Mouse (Mus musculus): ENCODE results near the gene Oas1f.
"Not testable (repeated sequence)": the region's sequence is repeated elsewhere in the genome, so short reads cannot be mapped to it uniquely, and the experiment has no call there.

Oas1f gene

DNA sequence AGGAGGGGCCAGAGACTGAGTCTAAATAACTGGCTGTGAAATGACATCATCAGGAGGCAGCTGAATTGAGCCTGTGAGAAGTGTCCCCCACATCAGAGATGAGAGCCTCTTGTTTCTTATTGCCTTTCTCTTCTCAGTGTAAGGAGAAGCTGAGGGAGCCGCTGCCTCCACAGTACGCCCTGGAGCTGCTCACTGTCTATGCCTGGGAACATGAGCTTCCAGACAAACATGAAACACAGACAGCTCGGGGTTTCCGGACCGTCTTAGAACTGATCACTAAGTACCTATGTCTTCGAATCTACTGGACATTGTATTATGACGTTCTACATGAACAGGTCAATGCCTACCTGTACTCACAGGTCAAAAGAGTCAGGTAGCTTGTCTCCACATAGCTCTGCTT is 23.6 kb downstream of the Oas1f start:
- DNase-seq (ENCODE audit: low read depth, low spot score) = no peak

DNA sequence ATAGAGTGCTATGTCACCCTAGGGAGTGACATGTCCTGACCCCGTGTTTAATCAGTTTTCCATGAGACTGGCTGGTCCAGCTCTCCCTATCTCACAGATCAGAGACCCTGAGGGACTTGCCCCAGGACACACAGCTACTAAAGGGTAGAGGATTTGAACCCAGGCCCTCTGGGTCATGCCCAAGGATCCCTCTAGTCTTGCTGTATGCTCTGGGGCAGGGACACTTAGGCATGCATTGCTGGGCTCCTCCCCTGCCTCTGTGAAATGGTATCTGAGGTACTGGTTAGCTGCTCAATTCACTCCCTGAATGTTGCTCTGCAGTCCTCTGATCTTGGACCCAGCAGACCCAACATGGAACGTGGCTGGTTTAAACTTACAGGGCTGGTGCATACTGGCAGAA is 24.3 kb downstream of the Oas1f start:
- DNase-seq (ENCODE audit: low read depth, low spot score) = no peak

DNA sequence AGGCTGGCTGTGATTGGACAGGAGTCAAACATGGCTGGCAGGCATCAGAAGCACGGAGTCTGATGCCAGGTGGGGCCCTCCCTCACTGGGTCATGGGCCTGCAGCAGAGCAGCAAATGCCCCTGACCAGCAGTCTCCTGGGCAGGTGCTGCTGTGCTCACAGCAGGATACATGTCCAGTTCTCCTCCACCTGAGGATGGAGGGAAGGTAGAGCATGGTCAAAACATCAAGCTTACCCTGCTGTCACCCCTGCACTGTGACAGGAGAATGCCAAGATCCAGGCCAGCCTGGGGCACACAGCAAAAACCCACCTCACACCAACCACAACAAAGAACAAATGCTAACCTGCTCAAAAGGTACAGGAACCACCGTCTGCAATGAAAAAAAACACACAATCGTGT is 29.7 kb downstream of the Oas1f start:
- not testable (repeated sequence) for DNase-seq (ENCODE audit: low read depth, low spot score)

DNA sequence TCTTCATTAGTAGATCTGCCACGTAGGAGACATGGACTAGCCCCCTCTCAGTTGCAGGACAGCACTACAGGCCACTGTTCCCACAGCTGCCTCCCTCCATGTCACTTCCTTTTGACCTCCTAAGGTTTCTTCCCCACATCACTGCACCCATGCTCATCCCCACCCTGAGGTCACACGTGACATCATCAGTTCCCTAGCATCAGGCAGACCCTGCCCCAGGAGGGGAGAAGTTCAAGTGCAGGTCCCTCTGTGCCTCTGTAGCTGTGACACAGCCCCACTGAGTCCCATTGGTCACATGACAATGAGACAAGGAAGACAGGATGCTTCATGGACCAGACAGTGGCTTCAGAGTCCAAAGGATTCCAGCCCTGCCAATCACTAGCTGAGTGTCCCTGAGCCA is 30.2 kb downstream of the Oas1f start:
- not testable (repeated sequence) for DNase-seq (ENCODE audit: low read depth, low spot score)

DNA sequence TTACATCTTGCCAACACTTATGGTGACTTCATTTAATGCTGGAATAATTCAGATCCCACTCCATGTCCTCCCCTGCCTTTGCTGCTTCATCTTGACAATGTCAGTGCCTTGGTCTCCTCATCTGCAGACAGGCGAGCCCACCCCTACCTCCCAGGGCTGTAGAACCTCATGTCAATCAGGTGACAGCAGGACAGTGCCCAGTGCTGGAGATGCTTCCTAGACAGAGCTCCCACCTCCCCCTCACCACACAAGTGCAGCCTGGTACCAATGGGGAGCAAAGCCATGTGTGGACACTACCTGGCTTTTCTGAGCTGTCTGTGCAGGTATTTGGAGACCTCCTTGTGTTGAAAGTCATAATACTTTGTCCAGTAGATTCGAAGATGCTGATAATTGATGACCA is 31.6 kb downstream of the Oas1f start:
- DNase-seq (ENCODE audit: low read depth, low spot score) = not testable (repeated sequence)

DNA sequence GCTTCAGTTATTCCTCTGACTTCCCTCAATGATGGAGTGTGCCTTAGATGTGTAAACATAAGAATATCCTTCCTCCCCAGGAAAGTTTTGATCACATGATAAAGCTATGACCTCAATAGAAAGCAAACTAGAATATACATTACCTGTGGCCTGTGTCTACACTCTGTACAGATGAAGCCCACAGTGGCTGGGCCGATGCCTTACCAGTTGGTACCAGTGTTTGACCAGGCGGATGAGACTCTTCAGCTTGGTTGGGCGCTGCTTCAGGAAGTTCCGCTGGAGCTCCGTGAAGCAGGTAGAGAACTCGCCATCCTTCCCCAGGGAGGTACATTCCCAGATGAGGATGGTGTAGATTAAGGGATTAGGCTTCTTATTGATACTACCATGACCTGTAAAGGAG is 34.5 kb downstream of the Oas1f start:
- DNase-seq (ENCODE audit: low read depth, low spot score) = not testable (repeated sequence)

DNA sequence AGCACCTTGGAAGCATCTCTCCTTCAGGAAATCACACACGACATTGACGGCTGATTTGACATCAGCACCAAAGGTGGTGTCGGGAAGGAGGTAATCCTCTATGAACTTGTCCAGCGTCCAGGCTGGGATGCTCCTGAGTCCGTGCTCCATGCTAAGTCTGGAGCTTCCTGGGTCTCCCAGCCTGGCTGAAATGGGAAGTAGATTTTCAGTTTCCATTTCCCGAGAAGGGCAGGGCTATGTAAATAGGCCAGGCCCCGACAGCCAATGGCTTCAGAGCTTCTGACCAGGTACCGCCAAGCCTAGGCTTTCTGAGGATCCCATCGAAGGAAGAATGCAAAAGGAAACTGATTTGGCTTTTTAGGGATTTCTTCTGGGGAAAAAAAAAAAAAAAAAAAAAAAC is 40.2 kb downstream of the Oas1f start, which contains the start of gene Oas1g:
TSS of gene Oas1g (minus strand) at position 201 of the 400 bp plus-strand sequence.
- peak; percentile 60 for DNase-seq (ENCODE audit: low read depth, low spot score)

DNA sequence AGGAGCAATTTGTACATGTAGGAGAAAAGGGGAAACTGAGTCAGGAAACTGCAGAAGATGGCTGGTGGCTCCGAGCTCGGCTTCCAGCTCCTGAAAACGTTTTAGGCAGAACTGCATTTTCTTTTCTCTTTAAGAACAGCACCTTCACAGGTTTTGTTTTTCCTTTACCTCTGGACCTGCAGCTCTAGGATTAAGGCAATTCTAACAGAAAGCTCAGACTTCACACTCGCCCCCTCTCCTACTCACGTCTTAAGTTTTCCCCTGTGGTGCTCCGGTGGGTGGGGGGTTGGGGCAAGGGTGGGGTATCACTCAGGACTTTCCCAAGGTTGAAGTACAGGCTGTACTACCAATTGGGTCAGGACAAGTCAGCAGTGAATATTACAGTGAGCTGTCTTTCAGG is 40.7 kb downstream of the Oas1f start:
- no peak for DNase-seq (ENCODE audit: low read depth, low spot score)

DNA sequence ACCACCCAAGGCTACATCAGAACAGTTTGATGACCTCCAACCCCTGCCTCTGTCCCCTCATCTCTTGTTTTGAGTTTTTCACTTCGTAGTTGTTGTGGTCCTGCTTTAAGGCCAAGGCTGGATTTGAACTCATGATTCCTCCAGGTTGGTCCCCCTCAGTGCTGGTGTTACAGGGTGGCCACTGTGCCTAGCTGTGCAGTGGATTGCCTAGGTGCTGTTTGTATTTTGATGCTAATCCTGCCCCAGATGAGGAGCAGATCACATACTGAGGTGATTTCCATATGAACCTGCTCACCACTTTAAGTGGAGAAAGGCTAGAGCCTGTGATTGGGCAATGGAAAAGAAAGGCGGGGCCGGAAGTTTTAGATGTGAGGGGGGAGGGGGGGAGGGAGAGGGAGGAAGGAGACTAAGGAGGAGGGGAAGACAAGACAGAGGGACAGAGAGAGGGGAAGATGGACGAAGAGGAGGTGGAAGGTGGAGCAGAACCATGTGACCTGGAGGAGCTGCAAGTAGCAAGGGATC is 41.2 kb downstream of the Oas1f start:
- peak; percentile 98 for DNase-seq (ENCODE audit: low read depth, low spot score)

DNA sequence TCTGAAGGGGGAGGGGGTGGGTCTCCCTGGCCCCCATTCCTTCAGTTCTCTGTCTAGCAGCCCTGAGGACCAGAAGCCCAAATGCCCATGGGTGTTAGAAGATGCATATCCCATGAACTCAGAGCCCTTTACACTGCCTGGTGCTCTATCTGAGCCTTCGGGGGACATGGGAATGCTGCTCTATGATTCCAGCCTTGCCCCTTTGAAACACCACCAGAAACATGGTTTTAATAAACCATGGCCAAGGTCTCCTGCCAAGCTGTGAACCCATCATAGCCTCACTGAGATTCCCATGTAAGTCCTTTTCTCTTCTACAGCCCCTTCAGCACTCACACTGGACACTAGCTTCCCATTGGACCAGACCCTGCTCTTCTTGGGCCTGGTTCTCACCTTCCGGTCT is 42.9 kb downstream of the Oas1f start:
- no peak for DNase-seq (ENCODE audit: low read depth, low spot score)

DNA sequence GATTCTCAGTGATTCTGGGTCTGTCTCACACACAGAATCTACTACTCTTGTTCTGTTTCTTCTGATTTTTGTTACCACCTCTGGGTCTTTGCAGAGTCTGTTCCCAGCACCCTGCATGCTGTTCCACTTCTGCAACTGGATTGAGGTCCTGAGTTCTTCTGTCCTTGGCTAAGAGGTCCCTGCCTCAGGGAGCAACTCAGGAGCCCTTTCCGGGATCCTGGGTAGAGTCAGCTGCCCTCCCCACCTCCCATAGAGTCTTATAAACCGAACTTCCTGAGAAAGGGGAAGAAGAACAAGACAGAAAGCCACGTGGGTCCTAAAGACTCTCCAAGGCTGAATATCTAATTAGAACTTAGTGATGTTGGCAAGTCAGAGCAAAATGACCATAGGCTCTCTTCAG is 43.8 kb downstream of the Oas1f start:
- DNase-seq (ENCODE audit: low read depth, low spot score) = no peak

DNA sequence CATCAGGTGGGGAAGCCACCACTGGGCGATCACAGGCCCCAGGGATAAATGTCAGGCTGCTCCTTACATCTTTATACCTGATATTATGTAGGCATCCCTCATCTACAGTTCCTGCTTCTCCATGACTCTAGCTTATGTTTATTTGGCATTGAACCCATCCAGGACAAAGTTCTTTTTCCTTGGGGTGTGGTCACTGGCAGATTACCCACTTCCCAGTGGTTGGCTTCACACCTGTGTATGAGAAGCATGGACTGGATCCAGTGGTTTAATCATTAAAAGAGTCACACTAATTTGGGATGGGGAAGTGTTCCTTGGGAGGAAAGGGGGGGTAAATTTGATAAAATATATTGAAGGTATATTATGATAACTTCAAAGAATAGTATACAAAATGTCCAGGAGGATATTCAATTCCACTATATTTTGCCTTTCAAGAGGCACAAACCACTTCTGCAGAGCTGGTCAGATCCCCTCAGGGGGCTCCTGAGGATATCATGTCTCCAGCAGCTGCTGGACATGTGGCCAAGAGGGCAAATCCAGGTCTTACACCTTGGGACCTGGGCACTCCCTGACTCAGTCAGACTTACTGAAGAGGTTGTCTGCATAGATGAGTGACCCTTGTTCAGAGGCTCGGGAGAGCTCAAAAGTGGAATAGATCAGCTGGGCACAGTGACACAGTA is 44.5 kb downstream of the Oas1f start:
- DNase-seq (ENCODE audit: low read depth, low spot score) = not testable (repeated sequence)

DNA sequence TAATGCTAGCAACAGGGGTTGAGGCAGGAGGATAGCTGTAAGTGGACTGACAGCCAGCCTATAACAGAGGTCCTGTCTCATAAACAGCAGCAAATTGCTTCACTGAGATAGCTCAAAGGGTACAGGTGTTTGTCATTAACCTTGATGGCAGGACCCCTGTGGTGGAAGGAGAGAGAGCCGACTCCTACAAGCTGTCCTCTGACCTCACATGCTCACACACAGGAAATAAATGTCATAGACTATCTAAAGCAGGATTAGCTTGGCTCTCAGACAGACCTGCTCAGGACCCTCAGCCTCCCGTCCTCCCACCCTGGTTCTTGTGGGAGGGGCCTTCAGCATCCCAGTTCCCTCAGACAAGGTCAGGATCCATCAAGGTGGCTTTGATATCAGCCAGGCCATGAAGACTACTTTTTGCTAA is 45.1 kb downstream of the Oas1f start:
- DNase-seq (ENCODE audit: low read depth, low spot score) = peak; percentile 65

DNA sequence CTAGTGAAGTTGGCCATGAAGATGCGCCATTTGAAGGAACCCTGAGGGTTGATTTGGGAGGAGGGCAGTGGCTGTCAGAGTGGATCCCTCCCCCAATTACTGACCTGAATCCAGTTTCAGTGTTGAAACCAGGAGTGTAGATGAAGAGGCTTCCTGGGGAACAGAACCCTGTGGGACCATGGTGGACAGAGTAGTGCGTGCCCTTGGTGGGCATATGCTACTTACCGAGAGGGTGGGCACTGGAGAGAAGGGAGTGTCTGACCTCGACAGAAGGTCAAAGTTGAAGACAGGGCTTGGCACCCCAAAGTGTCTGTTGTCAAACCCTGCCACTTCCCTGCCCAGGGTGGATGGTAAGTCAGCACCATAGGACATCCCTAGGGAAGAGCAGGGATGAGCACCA is 46.7 kb downstream of the Oas1f start:
- not testable (repeated sequence) for DNase-seq (ENCODE audit: low read depth, low spot score)

DNA sequence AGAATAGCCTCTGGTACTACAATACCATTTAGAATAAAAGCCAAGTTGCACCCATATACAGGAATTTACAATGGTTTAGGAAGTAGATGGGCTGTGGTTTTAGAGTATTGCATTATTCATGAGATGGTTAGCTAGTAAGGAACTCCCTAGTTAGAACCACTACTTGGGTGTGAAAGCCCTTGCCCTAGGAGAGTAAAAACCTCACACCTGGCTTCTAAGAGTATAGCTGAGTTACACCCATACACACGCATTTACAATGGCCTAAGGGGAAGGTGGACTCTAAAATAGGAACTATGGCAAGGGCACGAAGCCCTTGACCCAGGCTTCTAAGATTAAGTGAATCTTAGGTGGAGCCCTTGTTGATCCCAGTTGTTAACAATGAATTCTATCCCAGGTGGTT is 47.5 kb downstream of the Oas1f start:
- peak; percentile 93 for DNase-seq (ENCODE audit: low read depth, low spot score)

DNA sequence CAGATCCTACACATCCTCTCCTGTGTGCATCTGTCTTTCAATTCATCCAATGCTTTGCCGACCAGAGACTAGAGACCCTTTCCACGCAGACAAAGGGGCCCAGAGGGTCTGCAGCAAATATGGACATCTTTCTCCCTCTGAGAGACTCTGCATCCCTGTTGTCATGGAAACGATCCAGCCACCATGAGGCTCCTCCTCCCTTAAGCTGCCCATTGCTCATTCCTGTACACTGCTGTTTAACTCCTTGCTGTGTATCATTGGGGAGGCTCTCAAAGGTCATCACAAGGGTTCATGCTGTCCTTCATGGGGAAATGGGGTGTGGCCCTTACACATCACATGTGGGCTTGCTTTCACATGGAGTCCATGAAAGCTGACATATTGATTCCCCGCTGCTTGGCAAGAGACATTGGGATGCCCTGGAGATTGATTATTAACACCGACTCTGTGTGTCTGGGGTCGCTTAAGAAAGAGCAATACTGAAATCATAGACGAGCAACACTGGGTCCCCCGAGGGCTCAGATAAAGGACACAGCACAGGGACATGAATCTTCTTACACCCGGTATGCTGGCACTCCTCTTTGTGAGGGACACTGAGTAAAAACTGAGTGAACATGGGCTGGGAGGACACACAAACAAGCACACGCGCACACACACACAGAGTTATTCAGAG is 48.2 kb downstream of the Oas1f start:
- peak; percentile 91 for DNase-seq (ENCODE audit: low read depth, low spot score)

DNA sequence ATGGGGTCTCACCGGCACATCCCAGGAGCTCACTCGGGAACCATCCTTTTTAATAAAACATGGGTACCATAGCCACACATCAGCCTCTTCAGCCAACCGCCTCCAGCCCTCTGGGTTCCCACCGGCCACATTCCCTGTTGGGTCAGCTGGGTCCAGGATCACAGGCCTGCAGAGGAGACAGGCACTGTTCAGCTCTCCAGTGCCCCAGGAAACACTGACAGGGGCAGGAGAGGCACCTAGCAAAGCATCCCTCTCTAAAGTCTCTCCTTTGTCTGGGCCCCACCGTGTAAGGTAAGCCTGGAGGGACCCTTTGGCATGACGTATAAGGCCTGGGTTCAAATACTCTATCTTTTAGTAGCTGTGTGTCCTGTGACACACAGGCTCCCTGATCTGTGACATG is 51.1 kb downstream of the Oas1f start:
- no peak for DNase-seq (ENCODE audit: low read depth, low spot score)

DNA sequence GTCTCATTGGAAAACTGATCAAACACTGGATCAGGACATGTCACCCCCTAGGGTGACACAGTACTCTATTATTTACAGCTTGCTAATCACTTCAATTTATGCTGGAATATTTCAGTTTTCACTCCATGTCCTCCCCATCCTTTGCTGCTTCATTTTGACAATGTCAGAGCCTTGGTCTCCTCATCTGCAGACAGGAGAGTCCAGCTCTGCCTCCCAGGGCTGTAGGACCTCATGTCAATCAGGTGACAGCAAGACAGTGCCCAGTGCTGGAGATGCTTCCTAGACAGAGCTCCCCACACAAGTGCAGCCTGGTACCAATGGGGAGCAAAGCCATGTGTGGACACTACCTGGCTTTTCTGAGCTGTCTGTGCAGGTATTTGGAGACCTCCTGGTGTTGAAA is 51.6 kb downstream of the Oas1f start:
- DNase-seq (ENCODE audit: low read depth, low spot score) = no peak

DNA sequence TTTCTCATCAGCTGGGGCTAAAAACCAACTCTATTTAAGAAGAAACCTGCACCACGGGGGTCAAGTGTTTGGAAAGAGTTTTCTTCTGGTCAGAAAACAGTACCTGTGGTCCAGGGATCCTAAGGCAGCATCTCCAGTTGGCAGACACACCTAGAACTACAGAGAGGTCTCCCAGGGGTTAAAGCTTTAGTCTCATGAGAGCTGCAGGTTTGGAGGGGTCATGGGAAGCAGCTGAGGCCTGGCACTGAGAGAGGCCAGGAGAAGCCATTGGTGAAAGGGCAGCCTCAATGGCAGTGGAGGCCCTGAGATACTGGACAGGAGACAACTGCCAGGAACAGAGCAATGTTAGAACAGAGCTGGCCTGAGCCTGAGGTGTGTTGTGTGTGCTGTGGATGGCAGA is 53.5 kb downstream of the Oas1f start:
- no peak for DNase-seq (ENCODE audit: low read depth, low spot score)

DNA sequence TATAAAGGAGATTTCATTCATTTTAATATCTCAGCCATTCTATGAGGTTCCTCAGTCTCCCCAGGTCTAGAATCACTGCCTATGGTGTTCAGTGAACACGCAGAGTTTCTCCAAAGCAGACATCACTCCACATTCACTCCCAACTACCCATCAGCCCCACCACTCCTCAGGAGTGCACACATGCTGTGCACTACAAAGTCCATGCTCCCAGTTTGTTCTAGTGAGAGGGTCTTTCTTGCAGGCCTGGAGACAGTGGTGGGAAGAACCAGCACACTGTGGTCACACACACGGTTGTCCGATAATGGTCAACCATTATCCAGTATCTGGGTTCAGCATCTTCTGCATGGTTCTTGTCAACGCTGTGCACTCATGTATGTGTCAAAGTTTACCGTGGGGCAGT is 54.9 kb downstream of the Oas1f start:
- DNase-seq (ENCODE audit: low read depth, low spot score) = no peak

DNA sequence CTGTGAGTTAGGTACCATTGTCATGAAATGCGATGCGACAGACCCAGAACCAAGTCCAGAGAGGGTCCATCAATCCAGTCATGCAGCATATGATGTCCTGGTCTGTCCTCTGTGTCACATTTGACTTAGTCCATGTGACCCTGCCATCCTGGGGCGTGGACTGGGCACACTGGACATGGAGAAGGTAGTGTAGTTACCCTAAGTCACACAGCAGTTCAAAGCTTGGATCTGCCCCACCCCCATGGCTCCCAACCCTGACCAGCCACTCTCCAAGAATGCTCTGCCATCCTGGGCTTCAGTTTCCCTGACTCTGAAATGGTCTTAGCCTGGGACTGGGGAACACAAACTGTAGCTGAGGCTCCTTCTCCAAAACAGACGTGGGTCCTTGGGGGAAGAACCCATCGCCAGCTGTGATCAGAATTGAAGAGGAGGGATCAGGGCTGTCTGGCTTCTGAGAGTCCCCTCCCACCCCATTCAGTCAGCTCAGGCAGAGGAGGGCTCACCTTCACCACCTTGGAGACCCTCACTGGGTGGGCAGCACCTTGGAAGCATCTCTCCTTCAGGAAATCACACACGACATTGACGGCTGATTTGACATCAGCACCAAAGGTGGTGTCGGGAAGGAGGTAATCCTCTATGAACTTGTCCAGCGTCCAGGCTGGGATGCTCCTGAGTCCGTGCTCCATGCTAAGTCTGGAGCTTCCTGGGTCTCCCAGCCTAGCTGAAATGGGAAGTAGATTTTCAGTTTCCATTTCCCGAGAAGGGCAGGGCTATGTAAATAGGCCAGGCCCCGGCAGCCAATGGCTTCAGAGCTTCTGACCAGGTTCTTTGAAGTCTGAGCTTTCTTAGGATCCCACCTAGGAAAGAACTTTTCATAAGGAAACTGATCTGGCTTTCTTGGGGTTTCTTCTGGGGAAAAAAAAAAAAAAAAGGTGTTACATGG is 59.9 kb downstream of the Oas1f start, which contains the start of gene Oas1a:
TSS of gene Oas1a (minus strand) at position 731 of the 943 bp plus-strand sequence.
- DNase-seq (ENCODE audit: low read depth, low spot score) = peak; percentile 82
